Mouse (Mus musculus) CH12.LX (cell line): ENCODE data around the gene Ubap2l. TPM values are rescaled to one million over a fixed set of nuclear protein-coding genes. Genes with fewer than 3 reads are reported as not detected.

Source experiments
- DNase-seq: peaks from one replicate; pipeline ENCODE4 v3.0.0-alpha.2; 2013; ENCODE audit errors: extremely low read depth
- H3K27ac ChIP-seq: 2 replicates; pipeline ENCODE4 v1.5.1; 2012; ENCODE audit warnings: low read depth, mild to moderate bottlenecking, control low read depth, moderate library complexity; ENCODE audit not compliant: insufficient read depth
- H3K27me3 ChIP-seq: replicated peaks from 2 replicates; pipeline ENCODE3; 2012; ENCODE audit warnings: inconsistent platforms
- H3K36me3 ChIP-seq, 2 experiments: replicated peaks in 1 of 2; 2 replicates each; pipeline versions ENCODE3 to v1.6.1; 2012; ENCODE audit warnings: inconsistent platforms in 1 of 2, low read length in 1 of 2, mild to moderate bottlenecking in 1 of 2, mixed read lengths in 1 of 2, moderate library complexity in 1 of 2; ENCODE audit not compliant: control insufficient read depth in 1 of 2, insufficient read depth in 1 of 2
- H3K4me1 ChIP-seq, 2 experiments: 2 replicates each; pipeline ENCODE4 v1.6.1; 2012; ENCODE audit warnings: inconsistent platforms in 1 of 2, moderate library complexity in 1 of 2; ENCODE audit not compliant: insufficient read depth in 2 of 2, control insufficient read depth in 1 of 2
- H3K4me2 ChIP-seq: 2 replicates; pipeline ENCODE4 v1.6.1; 2012; ENCODE audit warnings: low read depth, mild to moderate bottlenecking, control low read depth; ENCODE audit not compliant: poor library complexity, insufficient read depth, severe bottlenecking
- H3K4me3 ChIP-seq, 3 experiments: fragments of 150-350 bp in 1 of 3; sonication (generic) in 1 of 3; replicated peaks in 1 of 3; 2 replicates each; pipeline versions ENCODE3 to v1.5.1; 2011 to 2012; ENCODE audit warnings: low read depth in 2 of 3, low read length in 2 of 3, mild to moderate bottlenecking in 2 of 3, moderate library complexity in 2 of 3, control low read depth in 1 of 3, improper control_type of control experiment in 1 of 3, inconsistent platforms in 1 of 3, mixed read lengths in 1 of 3; ENCODE audit not compliant: poor library complexity in 1 of 3
- H3K79me2 ChIP-seq: replicated peaks from 2 replicates; pipeline ENCODE4 v1.6.1; 2012; ENCODE audit warnings: mild to moderate bottlenecking, moderate library complexity; ENCODE audit not compliant: control insufficient read depth, poor library complexity, insufficient read depth, severe bottlenecking; ENCODE audit errors: extremely low read depth
- H3K9ac ChIP-seq: 2 replicates; pipeline ENCODE4 v1.6.1; 2012; ENCODE audit warnings: low read depth, mild to moderate bottlenecking, control low read depth, moderate library complexity; ENCODE audit not compliant: insufficient read depth
- H3K9me3 ChIP-seq: replicated peaks from 2 replicates; pipeline ENCODE3; 2012; ENCODE audit warnings: low read length, inconsistent platforms, mixed read lengths
- BHLHE40 ChIP-seq: IDR thresholded peaks from 2 replicates; pipeline ENCODE4 v1.6.1; 2011; ENCODE audit warnings: mild to moderate bottlenecking, low read depth, low read length, improper control_type of control experiment
- CHD2 ChIP-seq: IDR thresholded peaks from 2 replicates; pipeline ENCODE4 v1.6.1; 2011; ENCODE audit warnings: low read length, improper control_type of control experiment
- CTCF ChIP-seq, 2 experiments: IDR thresholded peaks in 1 of 2; conservative IDR thresholded peaks in 1 of 2; 2 replicates each; pipeline ENCODE4 v1.5.1; 2011 to 2012; ENCODE audit warnings: low read depth in 2 of 2, low read length in 2 of 2, improper control_type of control experiment in 1 of 2, inconsistent platforms in 1 of 2, mild to moderate bottlenecking in 1 of 2, moderate library complexity in 1 of 2
- ETS1 ChIP-seq: conservative IDR thresholded peaks from 2 replicates; pipeline ENCODE4 v1.6.1; 2012; ENCODE audit warnings: low read depth, mild to moderate bottlenecking, inconsistent platforms, low read length, improper control_type of control experiment, moderate library complexity
- POLR2A ChIP-seq: IDR thresholded peaks from 2 replicates; pipeline ENCODE4 v1.6.1; 2011; ENCODE audit warnings: low read depth, mild to moderate bottlenecking, improper control_type of control experiment, low read length
- RAD21 ChIP-seq: IDR thresholded peaks from 2 replicates; pipeline ENCODE4 v1.6.1; 2011; ENCODE audit warnings: low read depth, mild to moderate bottlenecking, low read length, improper control_type of control experiment, moderate library complexity
- RCOR1 ChIP-seq: conservative IDR thresholded peaks from 2 replicates; pipeline ENCODE4 v1.6.1; 2012; ENCODE audit warnings: low read depth, mild to moderate bottlenecking, inconsistent platforms, low read length, improper control_type of control experiment
- SMC3 ChIP-seq: IDR thresholded peaks from 2 replicates; pipeline ENCODE4 v1.6.1; 2011; ENCODE audit warnings: low read depth, low read length, improper control_type of control experiment
- ZKSCAN1 ChIP-seq: IDR thresholded peaks from 2 replicates; pipeline ENCODE4 v1.6.1; 2012; ENCODE audit warnings: low read depth, inconsistent platforms, low read length, improper control_type of control experiment, borderline replicate concordance
- ZNF384 ChIP-seq: IDR thresholded peaks from 2 replicates; pipeline ENCODE4 v1.6.1; 2012; ENCODE audit warnings: low read depth, low read length, improper control_type of control experiment, inconsistent platforms
- dilution Hi-C: fragments of 300-500 bp; cut with MboI; formaldehyde crosslinking; loops from 2 replicates; pipeline ENCODE4 v1.14.3; 2020; ENCODE audit warnings: low sequenced_read_pairs; ENCODE audit not compliant: extremely low pct_unique_long_range_greater_than_20kb, extremely low pct_ligation_motif_present
- in situ Hi-C: fragments of 300-500 bp; cut with MboI; formaldehyde crosslinking; loops from 3 replicates; pipeline ENCODE4 v1.14.3; 2019; ENCODE audit warnings: low sequenced_read_pairs, low pct_ligation_motif_present, low pct_unique_long_range_greater_than_20kb, mixed read lengths
- polyA plus RNA-seq: library from polyadenylated mRNA; unstranded; fragments of >175 nt; gene quantifications from 2 replicates; pipeline ENCODE4 v1.2.1, GENCODE M21; 2012; ENCODE audit warnings: low read depth; ENCODE audit not compliant: insufficient read length
- total RNA-seq, 2 experiments: library from RNA; depleted of rRNA; stranded (reverse); fragments of 300-350 nt in 1 of 2; fragments of >200 nt in 1 of 2; gene quantifications; 2 replicates each; pipeline ENCODE4 v1.2.3; 2012 to 2014

Ubap2l gene
- total and polyA plus RNA-seq, 3 experiments = 49.0 to 201 (median 72.6) TPM

DNA sequence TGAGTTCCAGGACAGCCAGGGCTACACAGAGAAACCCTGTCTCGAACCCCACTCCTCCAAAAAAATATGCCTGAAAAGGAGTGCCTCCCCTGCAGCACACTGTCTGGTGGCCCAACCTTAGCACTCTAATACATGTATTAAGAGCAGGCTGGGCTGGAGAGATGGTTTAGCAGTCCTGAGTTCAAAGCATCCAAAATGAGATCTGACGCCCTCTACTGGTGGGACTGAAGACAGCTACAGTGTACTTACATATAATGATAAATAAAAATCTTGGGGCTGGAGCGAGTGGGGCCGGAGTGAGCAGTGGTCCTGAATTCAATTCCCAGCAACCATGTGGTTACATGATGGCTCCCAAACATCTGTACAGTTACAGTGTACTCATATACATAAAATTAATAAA lies 85.5 kb downstream of the Ubap2l start:
- dilution Hi-C loops = no loop called here
- H3K27me3 ChIP-seq = no peaks in the 10 kb centered on the region
- H3K4me3 ChIP-seq = no peak overlapping the region
- H3K4me2 ChIP-seq = no peak overlapping the region
- H3K9ac ChIP-seq = no peak overlapping the region
- peaks cover 12% of the 10 kb centered on the region for H3K79me2 ChIP-seq
- H3K36me3 ChIP-seq = peaks cover 0 to 17% of the 10 kb centered on the region in 2 experiments
- no peak overlapping the region for H3K27ac ChIP-seq
- peaks cover 7 to 32% of the 10 kb centered on the region in 2 experiments; a peak in 3 of 4 replicates for H3K4me1 ChIP-seq
- in situ Hi-C loops = loop anchor here (10.0 to 25.0 kb wide), 2 partner anchors 108 to 180 kb away; partner anchors contain the start of gene Tpm3
- peak; percentile 65 for DNase-seq
- H3K9me3 ChIP-seq = no peaks in the 10 kb centered on the region
- TF ChIP-seq SMC3 (peak; percentile 36; the same call in 1 of the 2 replicates), CHD2 (no peak), BHLHE40 (no peak), CTCF (conservative IDR thresholded peaks at IDR 0.05 in 1 of 2, IDR thresholded peaks at IDR 0.05 in 1 of 2; ENCODE audit: low read depth in 2 of 2, low read length in 2 of 2) (peak; percentile 37 to 66), RAD21 (peak; percentile 33)
- TF ChIP-seq, all 38 proteins: peak for 3

DNA sequence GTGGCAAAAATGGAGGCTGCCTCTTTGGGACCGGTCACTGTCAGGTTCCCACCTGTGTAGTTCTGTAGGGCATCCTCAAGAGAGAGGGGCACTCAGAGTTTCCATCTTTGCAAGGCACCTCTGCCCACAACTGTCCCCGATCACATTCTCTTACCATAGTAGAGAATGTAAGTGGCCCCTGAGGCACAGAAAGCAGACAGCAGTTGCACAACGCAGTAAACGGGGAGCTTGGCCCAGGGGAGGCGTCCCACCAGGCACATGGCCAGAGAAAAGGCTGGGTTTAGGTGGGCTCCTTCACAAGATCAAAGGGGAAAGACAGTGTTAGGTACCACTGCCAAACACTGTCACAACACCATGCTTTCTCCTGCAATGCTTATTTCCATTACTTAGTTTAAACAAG lies 86.5 kb downstream of the Ubap2l start:
- H3K9me3 ChIP-seq = no peaks in the 10 kb centered on the region
- H3K79me2 ChIP-seq = peaks cover 21% of the 10 kb centered on the region
- no peak overlapping the region for H3K9ac ChIP-seq
- no peak overlapping the region for H3K4me3 ChIP-seq
- DNase-seq = no peak
- TF ChIP-seq ZNF384 (no peak), CTCF (conservative IDR thresholded peaks at IDR 0.05 in 1 of 2, IDR thresholded peaks at IDR 0.05 in 1 of 2; ENCODE audit: low read depth in 2 of 2, low read length in 2 of 2) (no peak), POLR2A (0 out of 2 replicates have a peak, but pooled peaks have one; percentile 13), RCOR1 (no peak), ZKSCAN1 (no peak)
- dilution Hi-C loops (no loop called here), in situ Hi-C loops (loop anchor here (10.0 to 25.0 kb wide), 2 partner anchors 109 to 179 kb away; partner anchors contain the start of gene Tpm3)
- no peaks in the 10 kb centered on the region for H3K27me3 ChIP-seq
- peaks cover 9 to 41% of the 10 kb centered on the region in 2 experiments; a peak in 3 of 4 replicates for H3K4me1 ChIP-seq
- H3K4me2 ChIP-seq = no peak overlapping the region
- H3K27ac ChIP-seq = no peak overlapping the region
- peaks cover 0 to 17% of the 10 kb centered on the region in 2 experiments for H3K36me3 ChIP-seq

- dilution Hi-C loops (no loop called here), in situ Hi-C loops (loop anchor here (10.0 to 25.0 kb wide), 2 partner anchors 109 to 178 kb away; partner anchors contain the start of gene Tpm3)
- H3K4me3 ChIP-seq = no peak overlapping the region
- TF ChIP-seq ETS1 = no peak
- no peaks in the 10 kb centered on the region for H3K27me3 ChIP-seq
- DNase-seq = no peak
- no peak overlapping the region for H3K4me2 ChIP-seq
- no peak overlapping the region for H3K9ac ChIP-seq
- peaks cover 21% of the 10 kb centered on the region for H3K79me2 ChIP-seq
- peaks cover 0 to 17% of the 10 kb centered on the region in 2 experiments for H3K36me3 ChIP-seq
- no peak overlapping the region for H3K27ac ChIP-seq
- no peaks in the 10 kb centered on the region for H3K9me3 ChIP-seq
- peaks cover 9 to 44% of the 10 kb centered on the region in 2 experiments; a peak in 3 of 4 replicates for H3K4me1 ChIP-seq
These were observed 86.9 kb downstream of the Ubap2l start for GRCm38 (mm10) chr3:89965557-89965956.
